Mouse (Mus musculus) cerebellum, adult 2 months (tissue): ENCODE measurements around the gene Thsd7a.

Experiments
- CTCF ChIP-seq: fragments of 200-500 bp; IDR thresholded peaks from 2 replicates; pipeline ENCODE4 v1.5.1; 2011; ENCODE audit warnings: low read depth, mild to moderate bottlenecking, control low read depth, low read length, moderate library complexity, borderline replicate concordance; ENCODE audit not compliant: insufficient read depth
- POLR2A ChIP-seq: fragments of 200-500 bp; IDR thresholded peaks from 2 replicates; pipeline ENCODE4 v1.6.1; 2011; ENCODE audit warnings: low read length, control low read depth, borderline replicate concordance; ENCODE audit not compliant: insufficient read depth

DNA sequence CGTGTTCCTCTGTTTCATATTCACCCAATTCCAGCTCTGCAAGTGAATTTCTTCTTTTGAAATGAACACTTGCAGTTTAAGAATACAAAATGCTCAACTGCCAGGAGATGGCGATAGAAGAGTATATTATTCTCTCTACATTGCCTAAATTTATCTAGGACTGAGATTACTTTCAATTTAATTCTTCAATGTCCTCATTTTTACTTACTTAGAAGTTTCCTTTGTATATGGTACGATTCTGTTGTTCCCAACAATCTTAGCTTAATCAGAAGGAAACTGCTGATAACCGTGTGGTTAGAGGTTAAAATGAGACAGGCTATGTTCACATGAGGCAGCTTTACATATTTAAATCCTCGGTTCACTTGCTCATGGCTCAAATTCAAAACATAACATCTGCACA is 398.5 kb downstream of the Thsd7a start:
- TF ChIP-seq POLR2A (no peak), CTCF (no peak)
